Mouse (Mus musculus) fat pad, adult 2 months (tissue): Measurements from ENCODE around the gene H3f3b.

Source experiments
- DNase-seq: peaks from one replicate; pipeline ENCODE4 v3.0.0-alpha.2; 2011; ENCODE audit warnings: low read depth, low spot score; ENCODE audit errors: extremely low read depth

Gene H3f3b

DNA sequence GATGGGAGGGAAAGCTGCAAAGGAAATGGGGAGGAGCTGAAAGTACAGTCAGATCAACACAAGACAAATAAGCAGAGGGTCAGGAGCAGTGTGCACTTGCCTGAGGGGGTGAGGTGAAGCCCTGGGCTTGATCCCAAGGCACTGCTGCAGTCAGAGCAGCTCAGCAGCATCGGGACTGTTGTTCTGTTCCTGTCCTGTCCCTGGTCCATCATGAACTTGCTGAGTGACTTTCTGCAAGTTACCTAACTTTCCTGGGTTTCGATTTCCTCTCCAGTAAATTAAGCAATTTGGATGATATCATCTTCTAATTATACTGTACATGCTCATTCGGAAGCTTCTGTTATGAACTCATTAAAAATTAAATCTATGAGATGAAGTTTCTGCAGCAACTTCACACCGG is at the start of gene H3f3b:
Gene H3f3b, minus strand, starts transcription at position 207 of the 400 bp plus-strand sequence.
- no peak for DNase-seq

DNA sequence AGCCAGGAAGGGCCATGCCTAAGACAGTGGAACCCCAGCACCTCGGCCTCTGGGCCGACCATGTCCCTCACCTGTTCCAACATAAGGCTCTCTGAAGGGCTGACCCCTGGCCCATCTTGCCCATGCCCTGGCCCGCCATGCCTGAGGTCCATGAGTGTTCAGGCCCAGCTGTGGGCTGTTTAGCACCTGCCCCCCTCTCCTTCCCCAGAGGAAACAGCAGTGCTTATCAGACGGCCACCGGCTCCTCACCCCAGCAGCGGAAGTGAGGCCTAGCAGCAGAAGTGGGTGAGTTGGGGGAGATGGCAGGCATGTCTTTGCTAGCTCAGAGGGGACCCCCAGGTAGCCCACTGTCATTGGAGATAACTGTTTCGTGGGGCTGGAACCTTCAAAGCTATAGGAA is 49.1 kb upstream of the H3f3b start:
- DNase-seq = no peak

DNA sequence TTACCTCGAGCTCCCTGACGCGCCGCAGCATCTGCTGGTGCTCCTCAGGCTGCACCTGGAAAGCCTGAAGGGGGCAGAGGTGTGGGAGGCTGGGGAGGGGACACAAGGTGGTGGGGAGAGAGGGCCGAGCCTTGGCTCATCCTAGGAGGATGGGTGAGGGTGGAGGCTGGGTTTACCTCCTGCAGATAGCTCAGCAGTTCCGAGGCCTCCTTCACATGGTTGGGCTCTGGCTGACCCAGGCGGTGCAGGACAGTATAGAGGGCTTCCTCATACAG is 48.4 kb upstream of the H3f3b start:
- no peak for DNase-seq

DNA sequence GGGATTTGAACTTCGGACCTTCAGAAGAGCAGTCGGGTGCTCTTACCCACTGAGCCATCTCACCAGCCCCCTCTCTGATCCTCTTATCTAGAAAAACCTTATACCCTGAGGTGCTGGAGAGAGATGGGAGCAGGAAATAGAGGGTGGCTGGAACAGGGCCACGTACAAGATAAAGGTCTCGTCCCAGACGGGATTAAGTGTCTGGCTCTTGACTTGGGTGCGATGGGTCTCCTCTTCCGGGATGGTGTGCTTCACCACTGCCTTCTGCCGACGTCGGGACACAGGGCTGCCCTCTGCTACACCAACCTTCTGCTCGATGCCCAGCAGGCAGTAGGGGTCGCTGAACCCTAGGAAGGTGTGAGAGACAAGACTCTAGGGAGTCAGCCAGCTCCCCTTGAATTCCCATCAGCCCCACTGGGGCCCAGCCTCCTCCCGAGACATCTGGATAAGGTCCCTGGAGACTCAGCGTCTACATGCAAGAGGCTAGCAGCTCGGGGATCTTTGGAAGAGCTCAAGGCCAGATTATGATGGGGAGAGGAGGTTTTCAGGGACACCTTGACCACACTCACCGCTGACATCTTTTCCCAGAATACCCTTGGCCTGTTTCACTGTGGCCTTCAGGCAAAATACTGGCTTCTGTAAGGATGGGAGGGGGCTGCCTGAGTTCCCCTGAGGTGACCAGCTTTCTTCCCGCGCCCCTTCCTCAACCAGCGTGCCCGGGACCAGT is 47.9 kb upstream of the H3f3b start:
- DNase-seq = no peak

DNA sequence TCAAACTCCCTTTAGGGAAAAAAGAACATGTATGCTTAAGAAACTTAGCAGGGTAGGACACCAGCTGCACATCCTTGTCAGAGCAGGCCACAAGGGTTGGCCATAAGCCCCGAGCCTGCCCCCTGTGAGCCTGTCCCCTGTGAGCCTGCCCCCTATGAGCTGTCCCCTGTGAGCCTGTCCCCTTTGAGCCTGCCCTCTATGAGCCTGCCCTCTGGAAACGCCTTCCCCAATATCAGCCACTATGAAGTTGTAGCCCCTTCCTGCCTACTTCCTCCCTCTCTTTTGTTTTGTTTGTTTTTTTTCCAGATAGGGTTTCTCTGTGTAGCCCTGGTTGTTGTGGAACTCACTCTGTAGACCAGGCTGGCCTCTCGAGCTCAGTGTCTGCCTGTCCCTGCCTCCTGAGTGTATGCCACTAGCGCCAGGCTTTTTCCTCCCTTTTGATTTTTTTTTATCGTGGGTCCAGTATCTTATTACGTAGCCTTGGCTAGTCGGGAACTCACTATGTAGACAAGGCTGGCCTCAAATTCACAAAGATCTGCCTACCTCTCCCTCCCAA is 46.8 kb upstream of the H3f3b start:
- DNase-seq = no peak

DNA sequence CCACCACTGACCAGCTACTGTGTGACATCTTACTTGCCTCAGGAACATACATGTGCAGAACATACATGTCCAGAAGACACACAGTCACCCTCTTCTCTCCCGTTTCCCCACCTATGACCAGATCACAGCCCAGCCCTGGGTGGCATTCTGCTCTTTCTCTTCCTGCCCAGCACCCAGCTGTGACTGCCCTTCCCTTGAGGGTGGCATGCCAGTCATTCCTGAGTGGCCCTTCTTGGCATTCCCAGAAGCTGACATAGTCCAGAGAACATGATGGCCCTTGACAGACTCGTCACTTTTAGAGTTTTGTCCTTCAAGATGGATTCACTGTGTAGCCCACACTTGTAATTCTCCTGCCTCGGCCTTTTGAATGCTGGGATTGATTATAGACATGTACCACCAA is 44.8 kb upstream of the H3f3b start:
- no peak for DNase-seq

DNA sequence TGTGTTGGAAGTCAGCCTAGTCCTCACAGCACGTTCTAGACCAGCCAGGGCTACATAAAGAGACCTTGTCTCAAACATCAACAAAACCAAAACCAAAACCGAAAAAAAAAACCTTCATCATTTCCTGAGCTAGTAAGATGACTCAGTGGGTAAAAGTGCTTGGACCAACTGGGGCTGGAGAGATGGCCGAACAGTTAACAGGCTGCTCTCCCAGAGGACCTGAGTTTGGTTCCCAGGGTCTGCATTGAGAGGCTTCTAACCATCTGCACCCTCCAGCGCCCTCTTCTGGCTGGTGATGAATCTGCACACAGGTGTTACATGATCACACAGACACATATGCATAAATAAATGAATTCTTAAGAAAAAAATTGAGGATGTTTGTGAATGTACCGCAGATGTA is 43.7 kb upstream of the H3f3b start:
- DNase-seq = no peak

DNA sequence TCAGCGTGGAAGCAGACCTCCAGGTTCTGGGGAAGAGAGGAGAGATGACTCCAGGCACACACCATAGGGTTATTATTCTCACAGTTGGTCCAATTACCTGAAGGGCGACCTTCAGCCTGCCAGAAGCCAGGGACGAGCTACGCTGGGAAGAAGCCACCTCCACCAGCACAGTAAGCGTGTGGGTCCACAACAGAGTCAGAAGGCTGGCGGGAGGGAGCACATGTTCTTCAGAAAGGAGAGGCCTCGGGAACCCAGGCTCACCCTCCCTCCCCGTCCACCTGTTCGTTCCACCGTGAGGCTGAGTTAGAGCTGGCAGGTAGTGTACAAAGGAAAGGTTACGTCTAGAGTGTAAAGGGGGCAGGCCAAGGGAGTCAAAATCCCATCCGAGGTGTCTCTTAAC is 37.6 kb upstream of the H3f3b start:
- DNase-seq = no peak

DNA sequence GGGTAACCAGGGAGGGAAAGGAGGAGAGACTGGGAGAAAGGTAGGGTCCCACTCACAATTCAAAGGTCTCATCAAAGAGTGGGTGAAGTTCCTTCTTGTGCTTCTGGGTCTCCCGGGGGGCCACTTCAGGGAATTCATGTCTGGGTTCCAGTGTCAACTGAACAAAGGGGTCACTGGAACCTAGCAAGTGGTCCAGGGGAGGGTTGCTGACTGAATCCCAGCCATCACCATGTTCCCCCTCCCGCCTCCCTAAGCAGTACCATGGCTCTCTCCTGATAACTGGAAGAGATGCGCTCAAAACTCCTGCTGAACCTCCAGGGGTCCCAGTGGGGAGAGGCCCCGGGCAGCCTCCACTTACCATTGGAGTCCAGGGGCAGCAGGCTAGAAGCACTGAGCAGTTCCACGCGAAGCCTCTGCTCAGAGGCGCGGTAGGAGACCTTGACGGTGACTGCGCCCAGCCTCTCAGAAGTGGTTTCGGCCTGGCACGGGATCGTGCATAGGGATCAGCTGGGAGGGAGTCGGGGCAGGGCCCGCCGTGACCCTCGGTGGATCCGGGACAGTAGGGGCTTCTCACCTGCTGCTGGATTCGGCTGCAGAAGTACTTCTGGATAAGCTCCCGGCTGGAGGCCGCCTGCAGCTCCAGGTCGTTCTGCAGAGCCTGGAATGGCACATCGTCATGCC is 36.6 kb upstream of the H3f3b start:
- no peak for DNase-seq

DNA sequence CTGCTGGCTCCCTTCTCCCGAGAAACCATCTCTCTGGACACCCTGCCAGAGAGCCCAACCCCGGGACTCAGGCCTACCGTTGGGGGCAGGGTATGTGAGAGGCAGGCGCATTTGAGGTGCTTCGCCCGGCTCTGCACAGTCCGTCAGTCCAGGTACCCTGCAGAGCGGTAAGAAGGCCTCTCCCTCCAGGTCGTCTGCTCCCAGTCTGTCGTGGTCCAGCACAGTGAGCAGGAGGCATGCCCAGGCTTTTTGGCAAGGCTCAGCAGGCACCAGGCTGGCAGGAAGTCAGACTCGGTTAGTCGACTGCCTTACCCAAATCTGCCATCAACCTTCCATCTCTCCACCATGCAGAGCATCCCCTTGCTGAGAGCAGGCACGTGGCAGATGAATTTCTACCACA is 35.8 kb upstream of the H3f3b start:
- DNase-seq = no peak

DNA sequence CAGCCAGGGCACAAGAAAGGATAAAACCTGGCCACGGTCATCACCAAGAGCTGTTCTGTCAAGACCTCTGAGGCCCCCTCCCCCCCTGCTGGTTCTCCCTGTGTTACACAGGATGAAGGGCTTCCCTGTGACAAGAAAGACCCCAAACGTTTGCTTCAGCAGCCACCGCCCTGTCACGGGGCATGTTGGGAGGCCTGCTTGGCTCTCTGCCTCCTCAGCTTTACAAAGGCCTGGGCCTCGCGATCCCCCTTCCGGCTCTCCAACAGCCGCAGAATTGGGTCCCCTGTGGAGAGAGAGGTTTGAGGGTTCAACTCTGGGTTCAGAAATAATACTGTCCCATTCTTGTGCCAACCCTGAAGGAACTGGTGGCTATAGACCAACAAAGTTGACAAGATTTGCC is 34.8 kb upstream of the H3f3b start:
- DNase-seq = no peak

DNA sequence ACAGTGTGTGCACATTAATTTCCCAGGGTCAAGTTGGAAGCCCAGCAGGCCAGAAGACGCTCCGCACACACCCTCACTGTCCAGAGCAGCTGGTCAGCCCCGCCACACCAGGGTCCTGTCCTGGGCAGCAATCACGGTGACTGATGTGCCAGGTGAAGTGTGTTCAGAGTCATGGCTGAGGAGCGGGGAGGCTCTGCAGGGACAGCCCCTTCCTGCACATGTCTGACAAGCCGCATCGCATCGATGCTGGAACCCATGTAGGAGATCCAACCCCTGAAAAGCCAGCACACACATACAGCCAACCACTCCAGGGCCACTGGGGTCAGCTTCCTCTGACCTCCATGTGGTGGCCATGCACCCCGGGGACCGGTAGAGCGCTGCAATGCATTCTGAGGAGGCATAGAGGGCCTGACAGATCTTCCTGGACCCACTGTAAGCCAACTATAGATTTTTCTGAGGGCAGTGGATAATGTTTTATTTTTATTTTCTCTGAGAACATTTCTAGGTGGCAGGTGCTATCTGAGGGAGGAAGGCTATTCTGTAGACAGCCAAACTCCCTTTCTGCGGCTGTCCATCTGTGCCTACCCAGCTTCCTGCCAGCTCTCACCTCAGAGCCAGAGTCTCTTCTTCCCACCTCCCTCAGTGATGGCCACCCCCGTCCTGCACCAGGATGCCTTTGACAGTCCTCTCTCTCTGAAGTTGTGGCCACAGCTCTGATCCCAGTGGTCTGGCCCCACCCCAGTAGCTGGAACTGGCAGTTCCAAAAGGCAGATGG is 34.1 kb upstream of the H3f3b start:
- no peak for DNase-seq

DNA sequence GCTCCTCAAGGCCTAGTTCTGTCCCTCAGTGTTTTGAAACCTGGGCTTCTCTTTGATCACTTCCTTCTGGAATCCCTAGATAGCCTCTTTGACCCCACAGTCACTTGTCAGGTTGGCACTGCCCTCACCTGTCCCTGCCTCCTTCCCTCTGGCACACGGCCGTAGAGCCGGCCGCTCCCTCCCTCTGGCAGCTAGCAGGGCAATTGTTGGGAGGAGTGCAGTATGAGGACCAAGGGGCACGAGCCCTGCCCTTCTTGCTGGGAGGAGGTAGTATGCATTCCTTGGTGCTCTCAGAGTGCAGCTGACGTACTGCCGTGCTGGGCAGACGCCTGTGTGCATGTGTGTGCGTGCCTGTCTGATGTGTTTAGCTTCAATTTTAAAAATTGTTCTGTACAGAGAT is 32.8 kb upstream of the H3f3b start:
- no peak for DNase-seq

DNA sequence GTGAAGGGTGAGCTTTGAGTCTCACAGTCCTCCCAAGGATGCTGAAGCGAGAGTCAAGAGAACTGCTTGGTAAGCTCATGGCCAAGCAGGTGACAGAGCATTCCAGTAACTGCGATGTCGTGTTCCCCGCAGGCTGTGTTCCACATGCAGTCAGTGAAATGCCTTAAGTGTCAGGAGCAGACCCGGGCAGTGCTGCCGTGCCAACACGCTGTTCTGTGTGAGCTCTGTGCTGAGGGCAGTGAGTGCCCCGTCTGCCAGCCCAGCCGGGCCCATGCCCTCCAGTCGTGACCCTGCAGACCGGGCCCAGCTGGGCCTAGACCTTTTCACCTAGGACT is 31.9 kb upstream of the H3f3b start:
- DNase-seq = no peak

DNA sequence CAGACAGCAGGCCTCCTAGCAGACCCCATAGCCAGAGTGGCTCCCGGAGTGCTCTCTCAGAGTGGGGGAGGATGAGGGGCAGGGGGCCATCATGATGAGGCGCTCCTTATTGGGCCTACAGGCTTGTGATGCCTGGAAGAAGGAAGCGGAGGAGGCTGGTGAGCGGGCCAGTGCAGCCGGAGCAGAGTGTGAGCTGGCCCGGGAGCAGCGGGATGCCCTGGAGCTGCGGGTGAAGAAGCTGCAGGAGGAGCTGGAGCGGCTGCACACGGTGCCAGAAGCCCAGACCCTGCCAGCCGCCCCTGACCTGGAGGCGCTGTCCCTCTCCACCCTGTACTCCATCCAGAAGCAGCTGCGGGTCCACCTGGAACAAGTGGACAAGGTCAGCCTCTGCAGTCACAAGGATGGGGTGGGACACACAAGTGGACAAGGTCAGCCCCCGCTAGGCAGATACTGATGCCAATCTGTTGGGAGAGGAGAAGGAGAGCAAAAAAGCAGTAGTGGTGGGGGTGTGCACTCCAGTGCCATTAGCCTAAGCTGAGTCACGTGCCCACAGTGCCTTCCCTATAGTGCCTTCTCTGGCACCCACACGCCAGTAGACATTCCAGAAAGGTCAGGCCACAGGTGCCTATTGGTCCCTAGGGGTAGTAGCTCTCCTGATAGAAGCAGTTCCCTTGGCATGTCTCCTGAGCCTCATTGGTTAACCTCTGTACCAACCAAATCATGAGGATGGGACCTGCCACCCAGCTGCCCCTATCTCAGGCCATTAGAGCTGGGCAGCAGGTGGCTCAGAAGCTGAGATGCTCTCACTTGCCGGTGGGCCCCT is 31.3 kb upstream of the H3f3b start:
- no peak for DNase-seq

DNA sequence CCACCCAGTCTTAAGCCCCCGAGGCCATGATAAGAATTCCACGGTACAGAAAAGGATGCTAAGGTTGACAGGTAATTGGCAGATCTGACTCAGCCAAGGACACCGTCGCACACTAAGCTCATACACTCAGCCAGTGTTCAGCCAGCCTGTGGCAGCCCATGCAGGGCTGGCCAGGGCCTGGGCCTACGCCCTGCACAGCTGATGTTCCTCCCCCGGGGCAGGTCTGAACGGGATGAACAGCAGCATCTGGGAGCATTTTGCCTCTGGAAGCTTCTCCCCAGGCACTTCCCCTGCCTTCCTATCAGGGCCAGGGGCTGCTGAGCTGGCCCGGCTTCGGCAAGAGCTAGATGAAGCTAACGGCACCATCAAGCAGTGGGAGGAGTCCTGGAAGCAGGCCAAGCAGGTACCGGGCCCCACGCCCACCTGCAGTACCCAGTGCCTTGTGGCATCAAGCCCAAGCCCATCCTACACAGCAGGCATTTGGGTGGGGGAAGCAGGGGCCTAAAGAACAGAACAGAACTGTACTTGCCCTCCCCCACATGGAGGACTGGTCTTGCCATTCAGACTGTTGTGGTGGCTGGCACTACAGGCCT is 30.4 kb upstream of the H3f3b start:
- no peak for DNase-seq

DNA sequence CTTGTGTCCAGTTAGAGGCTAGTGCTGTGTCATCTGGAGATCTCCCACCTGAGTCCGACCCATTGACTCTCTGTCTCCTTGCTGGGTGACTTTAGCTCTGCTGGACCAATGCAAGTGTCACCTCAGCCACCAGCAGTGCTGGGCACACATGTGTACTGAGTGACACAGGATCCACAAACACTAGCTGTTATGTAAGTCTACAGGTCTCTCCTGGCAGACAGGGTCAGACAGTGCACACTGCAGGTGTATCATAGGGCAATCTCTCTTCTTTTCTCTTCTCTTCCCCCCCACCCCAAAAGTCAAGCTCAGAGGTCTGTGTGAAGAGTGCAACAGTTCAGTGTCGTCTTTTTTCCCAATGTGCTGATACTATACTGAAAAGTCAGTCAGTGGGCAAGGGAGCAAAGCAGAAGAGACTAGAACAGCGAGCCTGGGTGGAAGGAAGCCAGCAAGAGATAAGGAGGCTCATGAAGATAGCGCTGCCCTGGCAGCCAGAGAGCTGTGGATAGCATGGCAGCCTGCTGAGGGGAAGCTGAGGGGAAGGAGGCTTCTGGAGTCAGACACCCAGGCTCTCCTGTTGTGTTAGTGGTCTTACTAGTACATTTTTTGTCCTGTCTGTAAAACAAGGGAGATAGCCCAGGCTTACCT is 29.6 kb upstream of the H3f3b start:
- no peak for DNase-seq

DNA sequence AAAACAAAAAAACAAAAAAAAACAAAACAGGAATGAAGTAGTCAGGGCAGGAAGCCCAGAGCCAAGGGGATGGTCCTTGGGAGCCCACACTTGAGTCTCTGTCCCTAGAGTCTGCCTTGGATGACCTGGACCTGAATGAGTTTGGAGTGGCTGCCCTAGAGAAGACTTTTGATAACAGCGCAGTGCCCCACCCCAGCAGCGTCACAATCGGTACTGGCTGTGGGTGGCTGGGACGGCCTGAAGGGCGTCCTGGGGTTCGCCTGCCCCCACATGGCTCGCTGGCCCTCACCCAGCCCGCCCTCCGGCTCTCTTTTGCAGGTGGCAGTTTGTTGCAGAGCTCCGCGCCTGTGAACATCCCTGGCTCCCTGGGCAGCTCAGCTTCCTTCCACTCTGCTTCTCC is 28.1 kb upstream of the H3f3b start:
- DNase-seq = no peak

DNA sequence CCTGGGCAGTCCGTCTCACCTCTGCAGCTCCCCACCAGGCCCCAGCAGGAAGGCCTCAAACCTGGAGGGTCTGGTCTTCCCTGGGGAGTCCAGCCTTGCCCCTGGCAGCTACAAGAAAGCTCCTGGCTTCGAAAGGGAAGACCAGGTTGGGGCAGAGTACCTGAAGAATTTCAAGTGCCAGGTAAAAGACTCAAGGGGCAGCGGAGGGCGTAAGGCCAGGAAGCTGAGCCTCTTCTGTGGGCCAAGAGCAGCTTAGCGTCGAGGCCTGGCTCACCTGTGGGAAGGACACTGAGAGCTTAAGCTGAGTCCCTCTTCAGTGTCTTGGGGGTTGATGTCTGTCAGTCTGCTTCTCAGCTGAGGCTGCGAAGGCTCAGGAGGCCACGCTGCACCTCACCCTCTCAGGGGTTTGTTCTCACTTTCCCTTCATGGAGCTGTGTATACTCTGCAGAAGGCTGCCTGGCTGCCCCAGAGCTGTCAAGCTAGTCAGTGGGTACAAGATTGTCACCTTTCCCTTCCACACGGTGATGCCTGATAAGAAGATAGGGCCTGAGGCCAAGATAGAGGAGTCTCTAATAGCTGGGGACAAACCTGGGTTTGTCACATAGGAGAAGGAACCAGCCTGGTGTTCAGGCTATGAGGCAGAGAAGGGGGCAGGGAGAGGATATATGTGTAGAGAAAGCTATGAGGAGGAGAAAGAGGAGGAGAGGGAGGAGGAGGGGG is 25.9 kb upstream of the H3f3b start:
- no peak for DNase-seq

DNA sequence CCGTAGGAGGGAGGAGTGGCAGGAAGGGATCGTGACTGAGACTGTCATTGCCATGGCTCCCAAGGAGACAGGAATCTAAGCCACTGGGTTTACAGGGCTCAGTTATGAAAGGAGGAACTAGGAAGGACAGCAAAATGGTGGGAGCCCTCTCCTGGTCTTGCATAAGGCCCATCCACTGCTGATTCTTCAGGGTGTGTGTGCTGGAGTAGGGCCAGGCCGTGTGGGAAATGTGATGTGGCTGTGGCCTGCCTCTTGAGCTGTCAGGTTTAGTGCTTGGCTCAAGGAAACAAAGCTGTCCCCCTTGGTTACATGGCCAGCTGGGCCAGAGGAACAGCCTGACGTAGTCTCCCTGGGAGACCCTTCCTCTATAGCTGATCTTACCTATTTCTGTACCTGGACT is 22.4 kb upstream of the H3f3b start:
- DNase-seq = no peak
